Mouse (Mus musculus) intestine, postnatal 0 days (tissue): Measurements from ENCODE around the gene Ptpn9. TPM values are rescaled to one million over a fixed set of nuclear protein-coding genes. Genes with fewer than 3 reads are reported as not detected.

Experiments
- ATAC-seq: fragments of 200-750 bp; cut with Nextera tagmentation; 2 replicates; pipeline ENCODE4 v1.8.0; 2017; ENCODE audit warnings: mild to moderate bottlenecking, moderate TSS enrichment, moderate library complexity
- H3K27ac ChIP-seq: fragments of 300-500 bp; sonication (generic); 2 replicates; pipeline ENCODE4 v1.5.1; 2014; ENCODE audit warnings: mild to moderate bottlenecking, low read depth, low read length, moderate library complexity
- H3K27me3 ChIP-seq: fragments of 300-500 bp; sonication (generic); replicated peaks from 2 replicates; pipeline ENCODE4 v1.6.1; 2014; ENCODE audit warnings: low read length, mixed read lengths; ENCODE audit not compliant: control insufficient read depth, insufficient read depth
- H3K36me3 ChIP-seq: fragments of 300-500 bp; sonication (generic); 2 replicates; pipeline ENCODE4 v1.6.1; 2014; ENCODE audit warnings: mild to moderate bottlenecking, moderate library complexity; ENCODE audit not compliant: control insufficient read depth, insufficient read depth
- H3K4me1 ChIP-seq: fragments of 300-500 bp; sonication (generic); replicated peaks from 2 replicates; pipeline ENCODE4 v1.6.1; 2014; ENCODE audit warnings: antibody characterized with exemption, low read length, mixed read lengths; ENCODE audit not compliant: control insufficient read depth, insufficient read depth
- H3K4me2 ChIP-seq: fragments of 300-500 bp; sonication (generic); replicated peaks from 2 replicates; pipeline ENCODE4 v1.6.1; 2014; ENCODE audit warnings: low read depth, mild to moderate bottlenecking, moderate library complexity
- H3K4me3 ChIP-seq: fragments of 300-500 bp; sonication (generic); 2 replicates; pipeline ENCODE4 v1.5.1; 2014; ENCODE audit warnings: low read depth, low read length
- H3K9ac ChIP-seq: fragments of 300-500 bp; sonication (generic); 2 replicates; pipeline ENCODE4 v1.6.1; 2014; ENCODE audit warnings: mild to moderate bottlenecking, low read depth, low read length
- H3K9me3 ChIP-seq: fragments of 300-500 bp; sonication (generic); 2 replicates; pipeline ENCODE4 v1.6.1; 2016; ENCODE audit warnings: mixed run types; ENCODE audit not compliant: control insufficient read depth
- CTCF ChIP-seq: sonication (generic); IDR thresholded peaks from 2 replicates; pipeline ENCODE4 v1.5.1; 2016; ENCODE audit warnings: low read depth, mild to moderate bottlenecking, control low read depth, antibody characterized with exemption, moderate library complexity
- WGBS: fragments of 180-500 bp; shearing (Covaris S2); extraction: QIAGEN DNeasy Blood & Tissue Kit; methylation state at CpG from one replicate; pipeline ENCODE4 v1.1.7; 2014; 5-methylcytosine and 5-hydroxymethylcytosine counted together
- polyA plus RNA-seq: library from polyadenylated mRNA; unstranded; fragments of >200 nt; fragmentation: Nextera tagmentation; extraction: Ambion mirVana; gene quantifications from 2 replicates; pipeline ENCODE4 v1.2.1, GENCODE M21; 2015

The Ptpn9 gene
- polyA plus RNA-seq, 1 experiment from 2014 or later = 7.7 TPM

DNA sequence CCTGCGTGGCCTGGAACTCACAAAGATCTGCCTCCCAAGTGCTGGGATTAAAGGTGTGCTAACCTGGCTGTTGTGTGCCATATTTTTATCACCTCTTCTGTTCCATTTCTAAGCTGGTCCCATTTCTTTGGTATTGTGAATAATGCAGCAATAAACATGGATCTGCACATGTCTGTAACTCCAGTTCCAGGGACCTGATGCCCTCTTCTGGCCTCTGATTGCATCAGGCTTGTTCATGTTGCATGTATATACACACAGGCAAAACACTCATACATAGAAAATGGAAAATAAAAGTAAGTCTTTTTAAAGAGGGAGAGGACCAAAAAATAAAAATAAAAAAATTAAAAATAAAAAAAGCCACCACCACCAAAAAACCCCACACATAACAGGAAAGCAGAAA is 41.2 kb upstream of the Ptpn9 start:
- no peaks in the 10 kb centered on the region for H3K36me3 ChIP-seq
- no peak overlapping the region for H3K27ac ChIP-seq
- no peak overlapping the region for H3K9ac ChIP-seq
- no peak for ATAC-seq
- no peaks in the 10 kb centered on the region for H3K27me3 ChIP-seq
- peak; percentile 48 for TF ChIP-seq CTCF
- no peaks in the 10 kb centered on the region for H3K9me3 ChIP-seq
- H3K4me2 ChIP-seq = no peak overlapping the region
- no peaks in the 10 kb centered on the region for H3K4me1 ChIP-seq
- no peak overlapping the region for H3K4me3 ChIP-seq
- 91% methylated on average over 1 of the region's 1 CpGs for WGBS

DNA sequence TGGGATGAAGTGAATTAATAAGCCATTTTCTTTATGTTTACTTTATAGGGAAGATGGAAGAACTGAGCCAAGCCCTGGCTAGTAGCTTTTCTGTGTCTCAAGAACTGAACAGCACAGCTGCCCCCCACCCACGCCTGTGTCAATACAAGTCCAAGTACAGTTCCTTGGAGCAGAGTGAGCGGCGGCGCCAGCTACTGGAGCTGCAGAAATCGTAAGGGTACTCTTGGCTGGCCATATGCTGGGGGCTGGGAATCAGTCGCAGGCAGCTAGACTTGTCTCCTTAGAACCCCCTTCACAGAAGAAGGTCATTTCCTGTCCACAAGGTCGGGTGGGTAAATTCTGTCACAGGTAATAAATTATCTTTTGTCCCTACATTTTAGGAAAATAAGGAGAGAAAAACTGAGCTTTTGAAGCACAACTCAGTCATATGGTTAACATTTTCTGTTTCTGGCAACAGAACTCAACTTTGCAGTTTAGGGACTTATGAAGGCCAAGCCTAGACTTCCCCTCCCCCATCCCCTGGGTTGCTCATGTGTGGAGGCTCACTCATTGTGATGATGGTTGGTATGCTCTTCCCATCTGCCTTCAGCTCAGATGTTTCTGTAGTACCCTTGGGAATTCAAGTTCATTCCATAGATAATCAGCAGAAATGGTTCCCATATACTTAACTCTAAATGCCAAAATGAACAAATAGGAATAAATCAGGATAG is 37.6 kb upstream of the Ptpn9 start:
- H3K4me2 ChIP-seq = no peak overlapping the region
- no peak for ATAC-seq
- no peak overlapping the region for H3K9ac ChIP-seq
- no peak overlapping the region for H3K4me3 ChIP-seq
- H3K27ac ChIP-seq = no peak overlapping the region
- no peaks in the 10 kb centered on the region for H3K4me1 ChIP-seq
- 77% methylated on average over 7 of the region's 7 CpGs for WGBS
- peaks cover 7% of the 10 kb centered on the region; the same call in 1 of the 2 replicates for H3K9me3 ChIP-seq
- TF ChIP-seq CTCF = no peak
- H3K27me3 ChIP-seq = no peaks in the 10 kb centered on the region
- H3K36me3 ChIP-seq = no peaks in the 10 kb centered on the region

DNA sequence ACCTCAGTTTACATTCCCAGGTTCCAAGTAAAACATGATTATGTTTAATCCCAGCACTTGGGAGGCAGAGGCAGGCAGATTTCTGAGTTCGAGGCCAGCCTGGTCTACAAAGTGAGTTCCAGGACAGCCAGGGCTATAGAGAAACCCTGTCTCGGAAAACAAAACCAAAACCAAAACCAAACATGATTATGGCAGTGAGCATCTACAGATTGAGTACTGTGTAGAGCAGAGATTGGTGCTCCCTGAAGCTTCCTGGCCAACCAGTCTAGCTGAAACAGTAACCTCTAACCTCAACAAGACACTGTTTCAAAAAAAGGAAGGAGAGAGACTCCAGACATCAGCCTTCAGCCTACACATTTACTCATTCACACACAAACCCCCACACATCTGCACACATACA is 36.0 kb upstream of the Ptpn9 start:
- Histone ChIP-seq H3K4me2 (no peak overlapping the region), H3K27ac (no peak overlapping the region), H3K9me3 (peaks cover 7% of the 10 kb centered on the region; the same call in 1 of the 2 replicates), H3K4me3 (no peak overlapping the region), H3K9ac (no peak overlapping the region), H3K36me3 (no peaks in the 10 kb centered on the region), H3K4me1 (no peaks in the 10 kb centered on the region), H3K27me3 (no peaks in the 10 kb centered on the region)
- 92% methylated on average over 2 of the region's 2 CpGs for WGBS
- ATAC-seq = no peak
- TF ChIP-seq CTCF = no peak

DNA sequence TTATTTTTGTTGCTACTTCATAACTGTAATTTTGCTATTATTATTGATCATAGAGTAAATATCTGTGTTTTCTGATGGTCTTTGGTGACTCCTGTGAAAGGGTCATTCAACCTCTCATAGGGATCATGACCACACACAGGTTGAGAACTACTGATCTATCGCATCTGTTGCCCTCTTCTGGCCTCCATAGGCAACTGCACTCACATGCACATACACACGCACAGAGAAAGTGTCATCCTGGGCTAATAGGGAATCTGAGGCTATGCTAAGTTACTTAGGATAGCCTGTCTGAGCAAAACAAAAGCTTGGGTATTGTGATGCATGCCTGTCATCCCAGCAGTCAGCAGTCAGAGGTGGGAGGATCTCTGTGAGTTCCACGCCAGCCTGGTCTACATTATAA is 33.1 kb upstream of the Ptpn9 start:
- H3K27me3 ChIP-seq = no peaks in the 10 kb centered on the region
- H3K36me3 ChIP-seq = no peaks in the 10 kb centered on the region
- peaks cover 7% of the 10 kb centered on the region; the same call in 1 of the 2 replicates for H3K9me3 ChIP-seq
- TF ChIP-seq CTCF = 0 out of 2 replicates have a peak, but pooled peaks have one; percentile 17
- H3K4me3 ChIP-seq = no peak overlapping the region
- H3K4me1 ChIP-seq = no peaks in the 10 kb centered on the region
- ATAC-seq = no peak
- WGBS = 98% methylated on average over 3 of the region's 3 CpGs
- no peak overlapping the region for H3K4me2 ChIP-seq
- H3K27ac ChIP-seq = no peak overlapping the region
- H3K9ac ChIP-seq = no peak overlapping the region

DNA sequence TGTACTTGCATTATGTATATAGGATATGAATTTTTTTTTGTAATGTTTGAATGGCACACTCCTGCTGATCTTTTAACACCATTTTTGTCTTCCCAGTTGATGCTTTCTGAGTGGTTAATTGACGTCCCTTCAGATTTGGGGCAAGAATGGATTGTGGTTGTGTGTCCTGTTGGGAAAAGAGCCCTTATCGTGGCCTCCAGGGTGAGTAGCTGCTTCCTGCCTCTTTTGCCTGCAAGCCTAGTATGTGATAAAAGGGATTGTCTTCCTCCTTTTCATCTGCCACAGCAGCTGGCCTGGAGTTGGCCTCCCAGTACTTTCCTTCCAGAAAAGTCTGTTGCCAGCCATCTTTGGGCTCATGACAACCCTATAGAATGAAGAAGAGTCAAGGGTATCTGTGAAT is 24.6 kb upstream of the Ptpn9 start:
- Histone ChIP-seq H3K27me3 (no peaks in the 10 kb centered on the region), H3K4me1 (no peaks in the 10 kb centered on the region), H3K9me3 (no peaks in the 10 kb centered on the region), H3K27ac (no peak overlapping the region), H3K4me3 (no peak overlapping the region), H3K4me2 (no peak overlapping the region), H3K36me3 (no peaks in the 10 kb centered on the region; the same call in 1 of the 2 replicates), H3K9ac (no peak overlapping the region)
- ATAC-seq = no peak
- WGBS = 85% methylated on average over 2 of the region's 2 CpGs
- TF ChIP-seq CTCF = no peak

DNA sequence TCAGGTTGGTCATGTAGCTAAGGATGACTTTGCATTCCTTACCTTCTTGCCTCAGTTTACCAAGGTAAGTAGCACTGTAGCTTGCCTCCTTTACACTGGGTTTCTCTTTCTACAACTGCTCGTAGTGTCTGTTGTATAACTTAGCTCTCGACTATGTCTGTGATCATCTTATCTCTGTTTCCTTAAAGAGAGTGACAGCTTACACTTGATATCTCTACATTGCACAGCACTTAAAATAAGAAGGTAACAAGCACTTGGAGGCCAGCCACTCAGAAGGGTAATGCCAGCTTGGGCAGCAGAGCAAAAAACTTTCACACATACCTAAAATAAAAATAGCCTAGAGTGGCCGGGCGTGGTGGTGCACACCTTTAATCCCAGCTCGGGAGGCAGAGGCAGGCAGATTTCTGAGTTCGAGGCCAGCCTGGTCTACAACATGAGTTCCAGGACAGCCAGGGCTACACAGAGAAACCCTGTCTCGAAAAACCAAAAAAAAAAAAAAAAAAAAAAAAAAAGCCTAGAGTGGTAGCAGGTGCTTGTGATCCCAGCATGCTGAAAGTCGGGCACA is 20.7 kb upstream of the Ptpn9 start:
- no peaks in the 10 kb centered on the region; the same call in 1 of the 2 replicates for H3K36me3 ChIP-seq
- WGBS = 88% methylated on average over 7 of the region's 8 CpGs
- no peaks in the 10 kb centered on the region for H3K4me1 ChIP-seq
- H3K27me3 ChIP-seq = no peaks in the 10 kb centered on the region
- no peaks in the 10 kb centered on the region for H3K9me3 ChIP-seq
- H3K4me3 ChIP-seq = no peak overlapping the region
- ATAC-seq = no peak
- H3K4me2 ChIP-seq = no peak overlapping the region
- H3K27ac ChIP-seq = no peak overlapping the region
- no peak overlapping the region for H3K9ac ChIP-seq
- TF ChIP-seq CTCF = no peak
